Mouse (Mus musculus) layer of hippocampus, adult 9-10 months (tissue): Measurements from ENCODE around the gene Thrb.

Source experiments
- DNase-seq: peaks from one replicate; pipeline ENCODE4 v3.0.0; 2022; ENCODE audit warnings: low spot score

Gene Thrb

GRCm38 (mm10) chr14:17959901-17960300, 299.8 kb downstream of the Thrb start:
- DNase-seq = no peak

GRCm38 (mm10) chr14:17967117-17967726, 307.2 kb downstream of the Thrb start:
- DNase-seq = peak; percentile 21

- no peak for DNase-seq
Observed at GRCm38 (mm10) chr14:17972132-17972531, 312.1 kb downstream of the Thrb start.

- no peak for DNase-seq
Observed at GRCm38 (mm10) chr14:17972665-17973064, 312.6 kb downstream of the Thrb start.

- DNase-seq = no peak
Observed at GRCm38 (mm10) chr14:17975786-17976185, 315.7 kb downstream of the Thrb start.

- DNase-seq = no peak
Observed at GRCm38 (mm10) chr14:17978259-17978658, 318.2 kb downstream of the Thrb start.

- no peak for DNase-seq
Observed at GRCm38 (mm10) chr14:17981258-17981657, 321.2 kb downstream of the Thrb start.

- no peak for DNase-seq
Observed at GRCm38 (mm10) chr14:17982017-17982416, 322.0 kb downstream of the Thrb start.

- no peak for DNase-seq
Observed at GRCm38 (mm10) chr14:17983390-17983789, 323.3 kb downstream of the Thrb start.

- no peak for DNase-seq
Observed at GRCm38 (mm10) chr14:17983839-17984238, 323.8 kb downstream of the Thrb start.

- DNase-seq = no peak
Observed at GRCm38 (mm10) chr14:17988580-17988979, 328.5 kb downstream of the Thrb start.

- DNase-seq = no peak
Observed at GRCm38 (mm10) chr14:17989182-17989581, 329.1 kb downstream of the Thrb start.

GRCm38 (mm10) chr14:17990186-17990585, 330.1 kb downstream of the Thrb start:
- no peak for DNase-seq

- no peak for DNase-seq
Observed at GRCm38 (mm10) chr14:18001886-18002285, 341.8 kb downstream of the Thrb start.

GRCm38 (mm10) chr14:18003686-18004085, 343.6 kb downstream of the Thrb start:
- no peak for DNase-seq

GRCm38 (mm10) chr14:18008524-18008923, 348.5 kb downstream of the Thrb start:
- no peak for DNase-seq

GRCm38 (mm10) chr14:18016604-18017003, 356.5 kb downstream of the Thrb start:
- no peak for DNase-seq

GRCm38 (mm10) chr14:18020128-18020527, 360.1 kb downstream of the Thrb start:
- no peak for DNase-seq

GRCm38 (mm10) chr14:18020636-18021035, 360.6 kb downstream of the Thrb start:
- no peak for DNase-seq

GRCm38 (mm10) chr14:18021726-18022125, 361.7 kb downstream of the Thrb start:
- DNase-seq = no peak

- no peak for DNase-seq
Observed at GRCm38 (mm10) chr14:18022351-18022750, 362.3 kb downstream of the Thrb start.

- no peak for DNase-seq
Observed at GRCm38 (mm10) chr14:18027867-18028266, 367.8 kb downstream of the Thrb start.

- no peak for DNase-seq
Observed at GRCm38 (mm10) chr14:18029181-18029932, 369.3 kb downstream of the Thrb start.

GRCm38 (mm10) chr14:18031941-18032340, 371.9 kb downstream of the Thrb start:
- no peak for DNase-seq
